Comparison of ENCODE assay signal across 21 mouse cellular contexts in genomic region chr17:31698347-31698746, GRCm38 (mm10). TPM values are rescaled to one million over a fixed set of nuclear protein-coding genes. Genes with fewer than 3 reads are reported as not detected.
DNase-seq lines count a peak whose midpoint lies in the region; ATAC-seq and TF ChIP-seq lines count a peak whose summit lies in the region.
"Had no signal": no experiment of that assay in that cellular context is flagged by ENCODE, and none has a peak within 500 bp of the region (broad histone marks: within the 10 kb centered on the region; RNA-seq: fewer than 3 reads in every experiment).

No protein-coding gene starts in this region.

- no peak overlapping the region for H3K4me3 ChIP-seq in heart, embryonic 11.5 days (ENCODE audit: low read depth, low read length)
- H3K4me3 ChIP-seq in midbrain, embryonic 10.5 days: no peak overlapping the region
- no peak overlapping the region for H3K4me3 ChIP-seq in midbrain, embryonic 16.5 days (ENCODE audit: low read depth, low read length)
- H3K4me3 ChIP-seq in forebrain, postnatal 0 days (ENCODE audit: low read depth, low read length): no peak overlapping the region
- H3K4me3 ChIP-seq: neural tube, embryonic 12.5 days; stomach, embryonic 15.5 days had no signal

- TF ChIP-seq CTCF in forebrain, postnatal 0 days (IDR thresholded peaks at IDR 0.05; ENCODE audit: low read depth): no peak

- no peaks in the 10 kb centered on the region for H3K36me3 ChIP-seq in heart, embryonic 11.5 days (ENCODE audit: control insufficient read depth, insufficient read depth, low read length)
- no peaks in the 10 kb centered on the region for H3K36me3 ChIP-seq in midbrain, embryonic 10.5 days
- no peaks in the 10 kb centered on the region for H3K36me3 ChIP-seq in midbrain, embryonic 16.5 days (ENCODE audit: control insufficient read depth, insufficient read depth, low read length)
- H3K36me3 ChIP-seq in forebrain, postnatal 0 days (ENCODE audit: insufficient read depth): no peaks in the 10 kb centered on the region
- H3K36me3 ChIP-seq: neural tube, embryonic 12.5 days; stomach, embryonic 15.5 days had no signal

- no peak overlapping the region for H3K27ac ChIP-seq in heart, embryonic 11.5 days (ENCODE audit: low read depth, low read length)
- H3K27ac ChIP-seq in midbrain, embryonic 10.5 days (replicated peaks): 0 out of 2 replicates have a peak overlapping the region, but pooled peaks have one; percentile 6
- H3K27ac ChIP-seq in midbrain, embryonic 16.5 days (ENCODE audit: low read length): no peak overlapping the region; the same call in 1 of the 2 replicates
- H3K27ac ChIP-seq in forebrain, postnatal 0 days (ENCODE audit: low read depth, low read length): no peak overlapping the region
- H3K27ac ChIP-seq: macrophage; neural tube, embryonic 12.5 days; stomach, embryonic 15.5 days had no signal

- ATAC-seq in heart, embryonic 11.5 days (replicated peaks; ENCODE audit: insufficient number of reproducible peaks, low FRiP score, low TSS enrichment): no peak
- no peak for ATAC-seq in midbrain, embryonic 16.5 days
- ATAC-seq in forebrain, postnatal 0 days: peak; percentile 27

- WGBS in heart, embryonic 11.5 days (ENCODE audit: insufficient replicate concordance): 66% methylated on average over 11 of the region's 11 CpGs
- WGBS in midbrain, embryonic 10.5 days: 84% methylated on average over 11 of the region's 11 CpGs
- 50% methylated on average over 11 of the region's 11 CpGs for WGBS in midbrain, embryonic 16.5 days
- WGBS in forebrain, postnatal 0 days: 35% methylated on average over 11 of the region's 11 CpGs

- H3K9ac ChIP-seq in heart, embryonic 11.5 days (ENCODE audit: low read depth, low read length): no peak overlapping the region
- H3K9ac ChIP-seq in midbrain, embryonic 16.5 days (ENCODE audit: low read depth, low read length): no peak overlapping the region
- H3K9ac ChIP-seq in forebrain, postnatal 0 days: no peak overlapping the region
- H3K9ac ChIP-seq: lung, embryonic 14.5 days; neural tube, embryonic 12.5 days; stomach, embryonic 15.5 days had no signal

- peaks cover 4% of the 10 kb centered on the region for H3K4me1 ChIP-seq in heart, embryonic 11.5 days (ENCODE audit: control insufficient read depth, insufficient read depth, low read length)
- H3K4me1 ChIP-seq in midbrain, embryonic 10.5 days: peaks cover 20% of the 10 kb centered on the region
- peaks cover 2% of the 10 kb centered on the region; the same call in 1 of the 2 replicates for H3K4me1 ChIP-seq in midbrain, embryonic 16.5 days (ENCODE audit: control insufficient read depth, insufficient read depth, low read length)
- H3K4me1 ChIP-seq in forebrain, postnatal 0 days (ENCODE audit: insufficient read depth): no peaks in the 10 kb centered on the region

- H3K9me3 ChIP-seq in heart, embryonic 11.5 days (replicated peaks; ENCODE audit: control insufficient read depth, low read length): no peaks in the 10 kb centered on the region
- no peaks in the 10 kb centered on the region for H3K9me3 ChIP-seq in midbrain, embryonic 10.5 days (replicated peaks)
- H3K9me3 ChIP-seq in midbrain, embryonic 16.5 days (replicated peaks; ENCODE audit: control insufficient read depth, low read length, poor library complexity, severe bottlenecking): no peaks in the 10 kb centered on the region
- H3K9me3 ChIP-seq in forebrain, postnatal 0 days (ENCODE audit: low read length): no peaks in the 10 kb centered on the region
- H3K9me3 ChIP-seq: neural tube, embryonic 12.5 days; stomach, embryonic 15.5 days had no signal

- H3K4me2 ChIP-seq in heart, embryonic 11.5 days: no peak overlapping the region
- no peak overlapping the region for H3K4me2 ChIP-seq in midbrain, embryonic 16.5 days (ENCODE audit: low read length)
- H3K4me2 ChIP-seq in forebrain, postnatal 0 days (ENCODE audit: low read depth): no peak overlapping the region
- H3K4me2 ChIP-seq: liver, embryonic 11.5 days; lung, embryonic 14.5 days; neural tube, embryonic 12.5 days; stomach, embryonic 15.5 days had no signal

- peak; percentile 79 for DNase-seq in heart, adult 11 months
- DNase-seq in midbrain, embryonic 10.5 days (ENCODE audit: low spot score): no peak
- peak; percentile 64 to 78 for DNase-seq in cerebellum, postnatal 14 days
- no peak for DNase-seq in forebrain, postnatal 0 days
- DNase-seq in urinary bladder, postnatal 14 days (ENCODE audit: low spot score): no peak
- DNase-seq: adrenal gland, postnatal 25 days; gastrocnemius, postnatal 14 days; heart, postnatal 14 days; kidney, postnatal 4 days; layer of hippocampus, postnatal 36 days; lung, embryonic 14.5 days; spleen, adult 18-20 months had no signal

- H3K27me3 ChIP-seq in heart, embryonic 11.5 days (ENCODE audit: control insufficient read depth, insufficient read depth, low read length): no peaks in the 10 kb centered on the region
- no peaks in the 10 kb centered on the region for H3K27me3 ChIP-seq in midbrain, embryonic 10.5 days (ENCODE audit: low read depth, poor library complexity, severe bottlenecking)
- H3K27me3 ChIP-seq in midbrain, embryonic 16.5 days (ENCODE audit: control insufficient read depth, insufficient read depth, low read depth, low read length): no peaks in the 10 kb centered on the region
- H3K27me3 ChIP-seq in forebrain, postnatal 0 days (ENCODE audit: insufficient read depth, low read length): no peaks in the 10 kb centered on the region
- H3K27me3 ChIP-seq: neural tube, embryonic 12.5 days; stomach, embryonic 15.5 days had no signal

RNA-seq across cellular contexts. Expression of gene Cryaa, which starts 20.7 kb away (rescaled TPM):
- not detected in 2 replicates for polyA plus RNA-seq in heart, embryonic 11.5 days (2014; fragmentation: Nextera tagmentation; extraction: Ambion mirVana)
- polyA plus RNA-seq in midbrain, embryonic 10.5 days (2016; fragmentation: Nextera tagmentation; extraction: Ambion mirVana): not detected in 2 replicates
- polyA plus RNA-seq in midbrain, embryonic 16.5 days (2015; fragmentation: Nextera tagmentation; extraction: Ambion mirVana): 0.25 TPM in 1 of 2 replicates, not detected in the other
- total RNA-seq in forebrain, postnatal 0 days (2014; rRNA removed): not detected in 2 replicates
- 0.28 TPM in 1 of 2 replicates, not detected in the other for polyA plus RNA-seq in forebrain, postnatal 0 days (2015; fragmentation: Nextera tagmentation; extraction: Ambion mirVana)
- total RNA-seq: adrenal gland, postnatal 25 days; gastrocnemius, postnatal 14 days; heart, adult 8-10 months; heart, postnatal 14 days; left cerebral cortex, postnatal 36 days had no signal
- polyA plus RNA-seq: kidney, embryonic 14.5 days; liver, embryonic 11.5 days; lung, embryonic 14.5 days; macrophage; neural tube, embryonic 12.5 days had no signal

RNA-seq across cellular contexts. Expression of gene U2af1, which starts 39.7 kb away (rescaled TPM):
- 117 and 145 TPM in 2 replicates for polyA plus RNA-seq in heart, embryonic 11.5 days (2014; fragmentation: Nextera tagmentation; extraction: Ambion mirVana)
- 449 and 476 TPM in 2 replicates for polyA plus RNA-seq in midbrain, embryonic 10.5 days (2016; fragmentation: Nextera tagmentation; extraction: Ambion mirVana)
- polyA plus RNA-seq in midbrain, embryonic 16.5 days (2015; fragmentation: Nextera tagmentation; extraction: Ambion mirVana): 194 and 198 TPM in 2 replicates
- total RNA-seq in forebrain, postnatal 0 days (2014; rRNA removed): 86.4 and 102 TPM in 2 replicates
- polyA plus RNA-seq in forebrain, postnatal 0 days (2015; fragmentation: Nextera tagmentation; extraction: Ambion mirVana): 264 and 273 TPM in 2 replicates

Comparison
In these comparisons a context has a peak if more than half of its experiments do, and no peak if none do; other contexts are left out.
1. DNase-seq: peak in heart, adult 11 months (single experiment) and cerebellum, postnatal 14 days (2 of 2); none in midbrain, embryonic 10.5 days (single experiment), forebrain, postnatal 0 days (single experiment) and urinary bladder, postnatal 14 days (single experiment).